Mouse (Mus musculus) heart, postnatal 0 days (tissue): ENCODE data around the gene AI597479. TPM values are rescaled to one million over a fixed set of nuclear protein-coding genes. Genes with fewer than 3 reads are reported as not detected.
A peak's percentile ranks its signal among the peaks of the same experiment; 100 is the strongest.

Source experiments
- ATAC-seq: fragments of 200-750 bp; cut with Nextera tagmentation; 2 replicates; pipeline ENCODE4 v1.8.0; 2017; ENCODE audit warnings: low read depth, moderate number of reproducible peaks, moderate library complexity; ENCODE audit not compliant: insufficient read depth
- DNase-seq: peaks from one replicate; pipeline ENCODE4 v3.0.0-alpha.2; 2016; ENCODE audit warnings: low spot score
- H3K27ac ChIP-seq: fragments of 300-500 bp; sonication (generic); 2 replicates; pipeline ENCODE4 v1.5.1; 2014; ENCODE audit warnings: low read depth, mild to moderate bottlenecking
- H3K27me3 ChIP-seq: fragments of 300-500 bp; sonication (generic); 2 replicates; pipeline ENCODE4 v1.6.1; 2014; ENCODE audit warnings: low read length, mixed read lengths; ENCODE audit not compliant: control insufficient read depth, insufficient read depth
- H3K36me3 ChIP-seq: fragments of 300-500 bp; sonication (generic); replicated peaks from 2 replicates; pipeline ENCODE4 v1.6.1; 2014; ENCODE audit warnings: low read length, mixed read lengths; ENCODE audit not compliant: control insufficient read depth, insufficient read depth
- H3K4me1 ChIP-seq: fragments of 300-500 bp; sonication (generic); 2 replicates; pipeline ENCODE4 v1.6.1; 2014; ENCODE audit warnings: antibody characterized with exemption; ENCODE audit not compliant: control insufficient read depth, insufficient read depth
- H3K4me2 ChIP-seq: fragments of 300-500 bp; sonication (generic); 2 replicates; pipeline ENCODE4 v1.6.1; 2014; ENCODE audit warnings: low read depth, mild to moderate bottlenecking, low read length, moderate library complexity
- H3K4me3 ChIP-seq: fragments of 300-500 bp; sonication (generic); 2 replicates; pipeline ENCODE4 v1.5.1; 2014; ENCODE audit warnings: low read depth, low read length
- H3K9ac ChIP-seq: fragments of 300-500 bp; sonication (generic); replicated peaks from 2 replicates; pipeline ENCODE4 v1.6.1; 2014; ENCODE audit warnings: low read depth, low read length, mixed read lengths
- H3K9me3 ChIP-seq: fragments of 300-500 bp; sonication (generic); replicated peaks from 2 replicates; pipeline ENCODE4 v1.6.1; 2016; ENCODE audit warnings: low read length; ENCODE audit not compliant: control insufficient read depth
- CTCF ChIP-seq: IDR thresholded peaks from 2 replicates; pipeline ENCODE4 v1.5.1; 2016; ENCODE audit warnings: antibody characterized with exemption, control low read depth, low read depth
- EP300 ChIP-seq: IDR thresholded peaks from 2 replicates; pipeline ENCODE4 v1.6.1; 2016; ENCODE audit warnings: antibody characterized with exemption, low read depth
- WGBS: fragments of 180-500 bp; shearing (Covaris S2); extraction: QIAGEN DNeasy Blood & Tissue Kit; methylation state at CpG from one replicate; pipeline ENCODE4 v1.1.7; 2014; 5-methylcytosine and 5-hydroxymethylcytosine counted together
- polyA plus RNA-seq: library from polyadenylated mRNA; unstranded; fragments of >200 nt; fragmentation: Nextera tagmentation; extraction: Ambion mirVana; gene quantifications from 2 replicates; pipeline ENCODE4 v1.2.1, GENCODE M21; 2015
- total RNA-seq: library from RNA; depleted of rRNA; stranded (reverse); fragments of >200 nt; gene quantifications from 2 replicates; pipeline ENCODE4 v1.2.3, GENCODE M21; 2014; ENCODE audit warnings: low replicate concordance

AI597479 gene
- total and polyA plus RNA-seq, 2 experiments from 2014 or later: 15.4 to 18.5 TPM

GRCm38 (mm10) chr1:43137334-43137733 lies 38.8 kb downstream of the AI597479 start:
- 77% methylated on average over 5 of the region's 5 CpGs for WGBS
- ATAC-seq (no peak), DNase-seq (no peak)
- Histone ChIP-seq H3K36me3 (peaks cover 86% of the 10 kb centered on the region), H3K9me3 (no peaks in the 10 kb centered on the region), H3K9ac (no peak overlapping the region), H3K4me1 (peaks cover 8% of the 10 kb centered on the region; the same call in 1 of the 2 replicates), H3K4me2 (no peak overlapping the region), H3K4me3 (no peak overlapping the region), H3K27ac (no peak overlapping the region), H3K27me3 (no peaks in the 10 kb centered on the region)
- no peak for TF ChIP-seq CTCF
- TF ChIP-seq EP300: no peak

GRCm38 (mm10) chr1:43138268-43138812 lies 39.8 kb downstream of the AI597479 start:
- H3K36me3 ChIP-seq: peaks cover 79% of the 10 kb centered on the region
- H3K4me3 ChIP-seq: no peak overlapping the region
- no peaks in the 10 kb centered on the region for H3K27me3 ChIP-seq
- no peak for ATAC-seq
- H3K27ac ChIP-seq: peak overlapping the region; percentile 43; the same call in 1 of the 2 replicates
- no peak overlapping the region for H3K4me2 ChIP-seq
- H3K9me3 ChIP-seq: no peaks in the 10 kb centered on the region
- TF ChIP-seq EP300: no peak
- peak; percentile 24; the same call in 1 of the 2 replicates for TF ChIP-seq CTCF
- H3K4me1 ChIP-seq: peaks cover 12% of the 10 kb centered on the region; the same call in 1 of the 2 replicates
- no peak overlapping the region for H3K9ac ChIP-seq
- no peak for DNase-seq
- WGBS: 61% methylated on average over 15 of the region's 15 CpGs

- no peak for TF ChIP-seq EP300
- peak; percentile 95 for TF ChIP-seq CTCF
- no peak overlapping the region for H3K9ac ChIP-seq
- no peak overlapping the region for H3K4me2 ChIP-seq
- no peaks in the 10 kb centered on the region for H3K9me3 ChIP-seq
- no peaks in the 10 kb centered on the region for H3K27me3 ChIP-seq
- peak overlapping the region; percentile 37; the same call in 1 of the 2 replicates for H3K27ac ChIP-seq
- H3K36me3 ChIP-seq: peaks cover 79% of the 10 kb centered on the region
- ATAC-seq (peak; percentile 51; the same call in 1 of the 2 replicates), DNase-seq (peak; percentile 74)
- peaks cover 21% of the 10 kb centered on the region; the same call in 1 of the 2 replicates for H3K4me1 ChIP-seq
- WGBS: 38% methylated on average over 8 of the region's 8 CpGs
- no peak overlapping the region for H3K4me3 ChIP-seq
These were observed 41.2 kb downstream of the AI597479 start for GRCm38 (mm10) chr1:43139587-43140266.

- H3K4me1 ChIP-seq: peaks cover 32% of the 10 kb centered on the region
- H3K27me3 ChIP-seq: no peaks in the 10 kb centered on the region
- 26% methylated on average over 11 of the region's 11 CpGs for WGBS
- H3K27ac ChIP-seq: peak overlapping the region; percentile 50
- peaks cover 71% of the 10 kb centered on the region for H3K36me3 ChIP-seq
- ATAC-seq: peak; percentile 12
- no peak for DNase-seq
- 0 out of 2 replicates have a peak overlapping the region, but pooled peaks have one; percentile 6 for H3K9ac ChIP-seq
- TF ChIP-seq CTCF: no peak
- no peak for TF ChIP-seq EP300
- H3K4me3 ChIP-seq: no peak overlapping the region
- no peaks in the 10 kb centered on the region for H3K9me3 ChIP-seq
- H3K4me2 ChIP-seq: no peak overlapping the region
These were observed 43.0 kb downstream of the AI597479 start for GRCm38 (mm10) chr1:43141555-43141961.

- H3K4me3 ChIP-seq: no peak overlapping the region
- H3K36me3 ChIP-seq: peaks cover 71% of the 10 kb centered on the region
- no peak overlapping the region for H3K9ac ChIP-seq
- TF ChIP-seq EP300: no peak
- no peak for TF ChIP-seq CTCF
- 63% methylated on average over 6 of the region's 6 CpGs for WGBS
- peak overlapping the region; percentile 23 for H3K27ac ChIP-seq
- no peaks in the 10 kb centered on the region for H3K9me3 ChIP-seq
- DNase-seq (no peak), ATAC-seq (no peak)
- no peaks in the 10 kb centered on the region for H3K27me3 ChIP-seq
- H3K4me1 ChIP-seq: peaks cover 37% of the 10 kb centered on the region
- no peak overlapping the region for H3K4me2 ChIP-seq
These were observed 44.3 kb downstream of the AI597479 start for GRCm38 (mm10) chr1:43142849-43143248.
